26 mouse cellular contexts compared by ENCODE assay signal in the genomic region with DNA sequence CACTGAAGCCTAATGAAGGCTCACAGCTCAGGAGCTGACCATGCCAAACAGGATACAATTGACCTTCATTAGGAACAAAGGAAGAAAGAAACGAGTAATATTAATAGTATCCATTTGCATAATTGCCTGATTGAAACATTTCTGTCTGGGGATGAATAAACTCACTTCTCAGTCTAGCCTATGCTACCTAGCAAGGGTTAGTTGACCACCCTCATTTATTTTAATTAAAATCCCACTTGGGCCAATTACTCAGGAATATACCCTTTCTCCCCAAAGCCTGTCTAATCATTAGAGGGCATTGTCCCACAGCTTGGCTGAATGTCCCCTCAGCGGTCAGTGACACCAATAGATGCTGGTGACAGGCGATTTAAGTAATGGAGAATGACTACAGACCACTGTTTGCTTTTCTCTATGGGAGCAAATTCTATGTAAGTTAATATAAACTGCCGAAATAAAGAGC. TPM values are rescaled to one million over a fixed set of nuclear protein-coding genes. Genes with fewer than 3 reads are reported as not detected.
DNase-seq lines count a peak whose midpoint lies in the region; ATAC-seq and TF ChIP-seq lines count a peak whose summit lies in the region.
"Had no signal": no experiment of that assay in that cellular context is flagged by ENCODE, and none has a peak within 500 bp of the region (broad histone marks: within the 10 kb centered on the region; RNA-seq: fewer than 3 reads in every experiment).

No protein-coding gene starts in this region.

- H3K9me3 ChIP-seq in forebrain, embryonic 15.5 days = no peaks in the 10 kb centered on the region
- no peaks in the 10 kb centered on the region for H3K9me3 ChIP-seq in midbrain, embryonic 15.5 days
- H3K9me3 ChIP-seq in heart, embryonic 10.5 days = no peaks in the 10 kb centered on the region
- H3K9me3 ChIP-seq: embryonic facial prominence, embryonic 13.5 days; heart, embryonic 12.5 days had no signal

- peaks cover 1% of the 10 kb centered on the region; the same call in 1 of the 2 replicates for H3K36me3 ChIP-seq in forebrain, embryonic 15.5 days
- H3K36me3 ChIP-seq in midbrain, embryonic 15.5 days (replicated peaks) = peaks cover 6% of the 10 kb centered on the region
- no peaks in the 10 kb centered on the region for H3K36me3 ChIP-seq in heart, embryonic 10.5 days

- TF ChIP-seq CTCF in brain, embryonic 14.5 days (IDR thresholded peaks at IDR 0.05; ENCODE audit: borderline replicate concordance, extremely low read depth, insufficient read depth, insufficient read length) = no peak

- no peak overlapping the region for H3K4me2 ChIP-seq in forebrain, embryonic 15.5 days (replicated peaks)
- no peak overlapping the region for H3K4me2 ChIP-seq in midbrain, embryonic 15.5 days
- H3K4me2 ChIP-seq: embryonic facial prominence, embryonic 13.5 days; heart, embryonic 12.5 days had no signal

- no peak for TF ChIP-seq POLR2A in brain, embryonic 14.5 days (IDR thresholded peaks at IDR 0.05; ENCODE audit: borderline replicate concordance, extremely low read depth, insufficient read depth, insufficient read length, poor library complexity, severe bottlenecking)

- DNase-seq in Muller cell, postnatal 12 days (ENCODE audit: inconsistent ontology term) = peak; percentile 47
- peak; percentile 90 for DNase-seq in brain, embryonic 14.5 days (ENCODE audit: low read depth)
- no peak for DNase-seq in heart, embryonic 10.5 days (ENCODE audit: low spot score)
- DNase-seq in cerebellum, adult 9-11 months = no peak
- no peak for DNase-seq in yolk sac, embryonic 10.5 days (ENCODE audit: low spot score)
- DNase-seq: adrenal gland, postnatal 10 days; cerebellum, adult 2 months; cerebellum, postnatal 36 days; embryo, embryonic 11 days; gastrocnemius, postnatal 10 days; heart, adult 11 months; heart, postnatal 10 days; kidney, postnatal 36 days; layer of hippocampus, postnatal 36 days; right cerebral cortex, postnatal 25 days; spleen, adult 18-20 months had no signal

- H3K27ac ChIP-seq in forebrain, embryonic 15.5 days (replicated peaks) = 0 out of 2 replicates have a peak overlapping the region, but pooled peaks have one; percentile 29
- H3K27ac ChIP-seq in midbrain, embryonic 15.5 days = 0 out of 2 replicates have a peak overlapping the region, but pooled peaks have one; percentile 48
- H3K27ac ChIP-seq in heart, embryonic 10.5 days = no peak overlapping the region
- H3K27ac ChIP-seq: embryonic facial prominence, embryonic 13.5 days; macrophage had no signal

- no peak overlapping the region for H3K4me3 ChIP-seq in forebrain, embryonic 15.5 days
- no peak overlapping the region for H3K4me3 ChIP-seq in midbrain, embryonic 15.5 days
- no peak overlapping the region for H3K4me3 ChIP-seq in heart, embryonic 10.5 days
- H3K4me3 ChIP-seq: embryonic facial prominence, embryonic 13.5 days; erythroblast, embryonic 14.5 days; heart, embryonic 12.5 days had no signal

- ATAC-seq in forebrain, embryonic 15.5 days (replicated peaks) = peak; percentile 70
- peak; percentile 30; the same call in 1 of the 2 replicates for ATAC-seq in midbrain, embryonic 15.5 days (replicated peaks)
- ATAC-seq: intestine, postnatal 0 days had no signal

- WGBS in forebrain, embryonic 15.5 days = 12% methylated on average over 4 of the region's 4 CpGs
- WGBS in midbrain, embryonic 15.5 days = 40% methylated on average over 4 of the region's 4 CpGs
- 84% methylated on average over 4 of the region's 4 CpGs for WGBS in heart, embryonic 10.5 days

- H3K9ac ChIP-seq in forebrain, embryonic 15.5 days (replicated peaks) = no peak overlapping the region
- no peak overlapping the region for H3K9ac ChIP-seq in midbrain, embryonic 15.5 days
- H3K9ac ChIP-seq: embryonic facial prominence, embryonic 13.5 days; heart, embryonic 12.5 days had no signal

- 0 out of 2 replicates have a peak, but pooled peaks cover 3% of the 10 kb centered on the region for H3K27me3 ChIP-seq in forebrain, embryonic 15.5 days
- H3K27me3 ChIP-seq in midbrain, embryonic 15.5 days (replicated peaks) = no peaks in the 10 kb centered on the region
- H3K27me3 ChIP-seq in heart, embryonic 10.5 days (ENCODE audit: insufficient read depth, poor library complexity, severe bottlenecking) = no peaks in the 10 kb centered on the region
- H3K27me3 ChIP-seq: embryonic facial prominence, embryonic 13.5 days; heart, embryonic 12.5 days had no signal

- peaks cover 25% of the 10 kb centered on the region for H3K4me1 ChIP-seq in forebrain, embryonic 15.5 days
- H3K4me1 ChIP-seq in midbrain, embryonic 15.5 days = peaks cover 17% of the 10 kb centered on the region
- H3K4me1 ChIP-seq in heart, embryonic 10.5 days = peaks cover 20% of the 10 kb centered on the region
- H3K4me1 ChIP-seq: embryonic facial prominence, embryonic 13.5 days had no signal

RNA-seq across cellular contexts. Expression of gene Sult6b2, which starts 23.7 kb away (rescaled TPM):
- 0.15 and 0.25 TPM in 2 replicates for polyA plus RNA-seq in brain, embryonic 14.5 days (2012; rRNA removed)
- polyA plus RNA-seq in forebrain, embryonic 15.5 days (2015; fragmentation: Nextera tagmentation; extraction: Ambion mirVana) = 0.18 and 0.34 TPM in 2 replicates
- polyA plus RNA-seq in midbrain, embryonic 15.5 days (2015; fragmentation: Nextera tagmentation; extraction: Ambion mirVana) = 0.17 and 0.38 TPM in 2 replicates
- 0.06 TPM in 1 of 2 replicates, not detected in the other for polyA plus RNA-seq in heart, embryonic 10.5 days (2016; fragmentation: Nextera tagmentation; extraction: Ambion mirVana)
- polyA plus RNA-seq: embryonic facial prominence, embryonic 13.5 days; erythroblast, embryonic 14.5 days; limb, embryonic 11.5 days; liver, adult 2 months; lung, embryonic 16.5 days; macrophage had no signal

RNA-seq across cellular contexts. Expression of gene Cmas, which starts 24.1 kb away (rescaled TPM):
- polyA plus RNA-seq in brain, embryonic 14.5 days (2012; rRNA removed) = 98.2 and 115 TPM in 2 replicates
- 147 and 160 TPM in 2 replicates for polyA plus RNA-seq in forebrain, embryonic 15.5 days (2015; fragmentation: Nextera tagmentation; extraction: Ambion mirVana)
- polyA plus RNA-seq in midbrain, embryonic 15.5 days (2015; fragmentation: Nextera tagmentation; extraction: Ambion mirVana) = 213 and 222 TPM in 2 replicates
- polyA plus RNA-seq in heart, embryonic 10.5 days (2016; fragmentation: Nextera tagmentation; extraction: Ambion mirVana) = 100 and 105 TPM in 2 replicates

Comparison
In these comparisons a context has a peak if more than half of its experiments do, and no peak if none do; other contexts are left out.
1. DNase-seq: peak in Muller cell, postnatal 12 days (single experiment) and brain, embryonic 14.5 days (single experiment); none in heart, embryonic 10.5 days (single experiment), cerebellum, adult 9-11 months (single experiment) and yolk sac, embryonic 10.5 days (single experiment).